Mouse (Mus musculus) adrenal gland, postnatal 10 days (tissue): ENCODE data around the gene Gm10337. TPM values are rescaled to one million over a fixed set of nuclear protein-coding genes. Genes with fewer than 3 reads are reported as not detected.
A peak's percentile ranks its signal among the peaks of the same experiment; 100 is the strongest.

ENCODE experiments used
- DNase-seq: peaks from one replicate; pipeline ENCODE4 v3.0.0; 2021; ENCODE audit warnings: mixed read lengths
- total RNA-seq, 2 experiments: library from RNA; stranded (reverse); gene quantifications; 2 replicates each; pipeline ENCODE4 v1.2.3; 2021

The Gm10337 gene
- total RNA-seq, 2 experiments from 2014 or later = 3.7 to 4.1 TPM

DNA sequence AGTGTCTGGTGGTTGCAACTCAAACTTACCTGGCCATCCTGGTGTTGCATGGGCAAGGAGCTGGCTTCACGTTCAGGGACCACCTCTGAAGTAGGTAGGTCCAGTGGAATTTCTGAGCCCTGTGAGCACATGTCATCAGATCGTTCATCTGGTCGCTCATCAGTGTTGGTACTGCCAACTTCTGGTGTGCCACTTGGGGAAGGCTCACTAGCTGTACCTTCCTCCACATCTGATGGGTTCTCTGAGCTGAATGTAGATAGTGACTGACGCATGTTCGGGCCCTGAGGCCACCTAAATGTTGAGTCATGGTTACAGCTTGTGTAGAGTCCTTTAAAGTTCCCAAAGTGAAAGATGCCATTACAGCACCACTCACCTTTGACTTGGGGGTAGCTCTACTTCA is 3.0 kb upstream of the Gm10337 start:
- DNase-seq = no peak

DNA sequence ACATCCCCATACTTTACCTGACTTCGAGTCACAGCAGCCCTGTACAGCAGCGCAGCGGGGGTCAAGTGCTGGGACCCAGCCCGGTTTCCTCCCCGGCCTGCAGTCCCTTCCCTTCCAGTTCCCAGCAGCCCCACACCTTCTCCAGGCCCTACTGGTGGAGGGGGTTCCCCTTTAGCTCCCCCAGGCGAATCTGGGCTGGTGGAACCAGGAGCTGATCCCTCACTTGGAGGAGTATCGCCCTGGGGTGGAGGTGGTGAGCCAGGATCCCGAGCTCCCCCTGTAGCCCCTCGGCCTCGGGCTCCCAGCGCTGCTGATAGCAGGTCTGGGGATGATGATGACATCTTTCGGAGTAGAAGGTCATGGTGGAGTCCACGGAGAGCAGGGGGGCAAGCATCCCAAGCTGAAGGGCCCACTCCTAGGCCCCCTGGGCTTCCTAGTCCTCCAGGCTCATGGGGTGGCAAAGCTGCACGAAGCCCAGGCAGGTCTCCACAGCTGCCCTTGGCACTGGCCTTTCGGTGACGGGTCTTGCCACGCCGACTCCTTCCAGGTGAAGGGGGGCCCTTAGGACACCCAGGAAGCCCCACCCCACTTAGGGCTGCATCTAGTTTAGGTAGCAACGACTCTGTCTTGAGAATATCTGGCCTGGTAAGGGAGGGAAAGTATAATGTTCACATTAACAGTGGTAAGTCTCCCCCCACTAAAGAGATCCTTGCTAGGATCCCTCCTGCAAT is 2.3 kb upstream of the Gm10337 start:
- no peak for DNase-seq

DNA sequence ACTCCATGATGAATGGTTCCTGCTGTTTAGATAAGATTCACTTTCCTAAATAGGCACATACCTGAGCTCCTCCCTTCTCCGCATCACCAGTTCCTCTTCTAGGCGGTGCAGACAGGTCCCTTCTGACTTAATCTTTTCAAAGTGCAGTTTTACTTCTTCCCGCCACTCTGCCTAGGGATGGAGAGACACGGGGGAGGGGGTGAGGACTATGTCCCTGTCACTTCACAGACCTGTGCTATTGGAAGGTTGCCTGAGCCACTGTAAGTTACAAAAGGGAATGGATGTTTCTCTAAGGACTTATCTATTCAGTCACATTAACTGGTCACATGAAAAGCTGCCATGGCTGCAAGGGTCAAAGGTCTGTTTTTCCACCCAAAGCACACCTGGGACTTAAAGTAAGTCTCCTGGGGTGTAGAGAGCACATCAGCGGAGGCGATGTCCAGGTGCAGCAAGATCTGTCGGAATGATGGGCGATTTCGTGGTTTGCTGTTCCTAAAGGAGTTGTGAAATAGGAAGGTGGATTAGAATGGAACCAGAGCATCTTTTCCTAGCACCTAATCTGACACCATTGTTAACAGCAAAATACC is 1.2 kb upstream of the Gm10337 start:
- DNase-seq = no peak

DNA sequence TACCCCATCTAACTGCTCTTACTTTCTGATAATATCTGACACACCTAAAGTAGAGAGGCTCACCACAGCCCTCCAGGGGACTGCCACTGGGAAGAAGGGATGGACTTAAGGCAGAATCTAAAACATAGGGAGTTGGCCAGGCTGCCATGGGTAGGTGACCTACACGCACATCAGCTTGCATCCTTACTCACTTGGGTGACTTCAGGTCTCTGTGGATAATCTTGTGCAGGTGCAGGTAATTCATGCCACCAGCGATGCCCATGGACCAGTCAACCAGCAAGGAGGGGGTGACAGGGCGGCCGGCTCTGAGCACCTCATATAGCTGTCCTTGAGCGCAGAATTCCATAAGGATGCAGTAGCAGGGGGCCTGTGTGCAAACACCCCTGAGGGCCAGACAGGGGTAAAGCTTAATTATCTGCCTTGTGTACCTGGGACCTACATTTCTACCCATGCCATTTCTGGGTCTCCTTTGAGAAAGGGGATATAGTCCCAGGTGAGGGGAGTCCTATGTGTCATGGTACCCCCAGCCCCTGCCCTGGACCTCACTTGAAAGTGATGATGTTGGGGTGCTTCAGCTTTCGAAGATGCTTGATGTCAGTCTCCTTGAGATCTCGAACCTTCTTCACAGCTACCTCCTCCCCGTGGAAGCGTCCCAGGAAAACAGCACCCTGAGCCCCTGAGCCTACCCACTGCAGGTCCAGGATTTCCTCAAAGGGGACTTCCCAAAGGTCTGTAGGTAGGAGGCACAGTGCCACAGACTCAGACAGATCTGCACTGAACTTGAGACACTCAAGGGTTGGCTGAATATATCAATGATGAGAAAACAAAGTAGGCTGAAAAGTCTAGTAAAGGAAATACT is 631 bp downstream of the Gm10337 start:
- DNase-seq = no peak

DNA sequence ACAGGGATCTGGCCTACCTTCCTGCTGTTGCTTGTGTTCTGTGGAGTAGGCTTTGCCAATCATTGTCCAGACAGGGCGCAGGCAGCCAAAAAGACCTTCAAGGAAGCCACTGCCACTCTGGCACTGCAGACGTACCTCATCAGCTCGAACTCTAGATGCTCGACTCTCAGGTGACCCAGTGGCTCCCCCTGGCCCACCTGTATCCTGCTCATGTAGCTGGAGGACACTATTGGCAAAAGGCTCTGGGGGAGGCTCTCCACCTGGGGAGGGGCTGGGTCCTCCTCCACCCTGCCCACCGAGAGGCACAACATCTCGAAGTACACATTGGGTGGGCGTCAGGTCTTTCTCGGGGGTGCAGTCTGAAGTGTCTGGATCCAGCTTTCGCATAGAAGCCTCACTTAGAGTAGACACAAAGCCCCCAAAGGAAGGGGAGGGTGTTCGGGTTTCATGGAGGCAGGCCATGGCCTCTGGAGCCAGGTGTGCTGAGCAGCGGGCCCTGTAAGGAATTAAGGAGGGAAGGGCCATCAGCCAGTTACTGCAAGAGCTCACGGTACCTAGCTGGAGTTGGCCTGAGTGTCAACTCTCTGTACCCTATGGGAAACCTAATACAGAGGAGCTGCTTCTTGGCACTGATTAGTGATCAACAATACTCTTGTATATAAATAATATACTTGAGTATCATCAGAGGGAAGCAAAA is 1.7 kb downstream of the Gm10337 start:
- DNase-seq = no peak

DNA sequence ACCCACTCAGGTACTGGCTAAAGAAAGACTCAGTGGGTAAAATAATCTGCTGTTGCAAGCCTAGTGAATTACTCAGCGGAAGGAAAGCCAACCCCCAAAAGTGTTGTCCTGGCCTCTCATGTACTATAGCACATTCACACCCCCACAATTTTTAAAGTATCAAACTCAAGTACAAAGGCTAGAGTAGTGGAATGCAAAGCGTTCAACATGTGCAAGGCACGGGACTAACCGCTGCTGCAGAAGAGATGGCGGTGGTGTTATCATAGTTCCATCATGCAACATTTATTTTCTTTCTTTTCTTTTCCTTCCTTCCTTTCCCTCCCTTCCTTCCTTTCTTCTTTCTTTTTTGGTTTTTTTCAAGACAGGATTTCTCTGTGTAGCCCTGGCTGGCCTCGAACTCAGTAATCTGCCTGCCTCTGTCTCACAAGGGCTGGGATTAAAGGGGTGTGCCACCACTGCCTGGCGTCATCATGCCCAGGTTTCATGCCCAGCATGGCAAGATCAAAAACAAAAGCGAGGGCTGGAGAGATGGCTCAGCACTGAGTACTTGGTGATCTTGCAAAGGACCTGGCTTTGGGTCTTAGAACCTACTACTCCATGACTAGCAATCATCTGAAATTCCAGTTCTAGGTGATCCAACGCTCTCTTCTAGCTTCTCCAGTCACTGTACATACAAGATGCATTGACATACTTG is 2.4 kb downstream of the Gm10337 start:
- DNase-seq = no peak

DNA sequence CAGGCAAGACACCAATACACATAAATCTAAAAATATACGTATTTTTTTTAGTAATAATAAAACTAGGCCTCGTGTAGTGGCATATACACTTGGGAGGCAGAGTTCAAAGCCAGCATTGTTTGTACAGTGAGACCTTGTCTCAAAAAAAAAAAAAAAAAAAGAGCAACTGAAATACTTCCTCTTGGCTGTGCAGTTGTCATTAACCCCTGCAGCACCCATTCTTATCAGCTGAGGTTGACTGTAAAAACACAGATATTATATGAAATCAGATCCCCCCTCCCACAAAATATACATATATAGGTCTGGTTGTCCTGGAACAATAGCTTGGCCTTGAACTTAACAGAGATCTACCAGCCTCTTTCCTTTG is 2.9 kb downstream of the Gm10337 start:
- DNase-seq = no peak

DNA sequence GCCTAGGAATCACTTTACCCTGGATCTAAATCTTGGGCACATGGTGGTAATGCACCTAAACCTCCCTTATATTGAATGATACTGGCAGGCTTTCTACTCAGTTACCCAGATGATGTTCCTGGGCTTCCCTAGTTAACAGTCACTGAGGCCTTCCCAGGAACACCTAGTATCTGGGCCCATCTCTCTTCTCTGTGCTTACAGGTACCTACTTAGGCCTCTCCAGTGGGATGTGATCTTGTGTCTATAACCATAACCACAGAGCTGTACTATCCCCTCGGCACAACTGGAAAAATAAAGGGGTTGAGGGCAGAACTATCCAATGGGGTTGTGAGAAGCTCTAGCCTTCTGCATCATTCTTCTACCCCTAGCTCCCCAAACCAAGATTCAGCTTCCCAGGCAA is 3.3 kb downstream of the Gm10337 start:
- DNase-seq = no peak

DNA sequence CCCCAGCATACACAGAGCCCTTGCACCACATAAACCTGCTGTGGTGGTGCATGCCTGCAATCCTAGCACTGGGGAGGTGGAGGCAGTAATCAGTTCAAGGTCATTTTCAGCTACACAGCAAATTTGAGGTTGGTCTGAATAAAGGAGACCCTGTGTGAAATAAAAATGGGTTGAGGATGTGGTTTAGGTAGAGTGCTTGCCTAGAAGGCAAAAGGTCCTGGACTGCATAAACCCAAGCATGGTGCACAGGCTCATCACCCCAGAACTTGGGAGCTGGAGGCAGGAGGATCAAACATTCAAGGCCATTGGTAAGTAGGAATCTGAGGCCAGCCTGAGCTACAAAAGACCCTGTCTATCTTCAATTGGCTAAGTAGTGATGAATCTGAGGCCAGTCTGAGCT is 4.0 kb downstream of the Gm10337 start:
- DNase-seq = no peak

DNA sequence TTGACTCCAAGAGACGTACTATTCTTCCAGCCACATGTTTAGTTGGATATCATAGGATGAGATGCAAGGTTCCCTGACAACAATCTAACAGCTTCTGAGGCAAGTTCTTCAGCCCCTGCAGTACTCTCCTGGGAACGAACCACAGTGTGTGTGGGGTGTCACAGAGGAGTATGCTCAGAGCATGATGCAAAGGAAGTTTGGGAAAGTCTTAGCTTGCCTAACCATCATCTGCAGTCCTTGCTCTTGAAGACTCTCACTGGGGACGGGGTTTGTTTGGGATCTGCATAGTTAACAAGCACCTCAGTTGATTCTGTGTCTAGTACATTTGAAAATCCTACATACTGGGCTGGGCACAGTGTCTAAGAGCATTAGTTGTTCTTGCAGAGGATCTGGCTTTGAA is 4.8 kb downstream of the Gm10337 start:
- DNase-seq = no peak

DNA sequence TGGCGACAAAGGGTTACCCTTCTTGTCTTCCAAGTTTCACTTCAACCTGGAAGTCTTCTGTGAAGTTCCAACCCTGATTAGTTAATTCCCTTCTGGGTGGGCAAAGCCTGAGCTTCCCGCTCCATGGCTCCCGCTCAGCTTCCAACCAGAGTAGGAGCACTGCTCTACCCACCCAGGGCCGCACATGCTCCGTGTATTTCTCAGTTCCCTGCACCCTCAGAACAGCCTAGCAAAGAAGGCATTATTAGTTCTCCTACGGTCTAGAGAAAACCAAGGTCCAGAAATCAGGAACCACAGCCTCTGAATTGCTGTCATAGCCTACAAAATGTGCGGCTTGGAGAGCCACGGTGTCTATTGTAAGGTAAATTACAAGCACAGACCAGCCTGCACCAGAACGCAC is 6.6 kb downstream of the Gm10337 start:
- DNase-seq = no peak

DNA sequence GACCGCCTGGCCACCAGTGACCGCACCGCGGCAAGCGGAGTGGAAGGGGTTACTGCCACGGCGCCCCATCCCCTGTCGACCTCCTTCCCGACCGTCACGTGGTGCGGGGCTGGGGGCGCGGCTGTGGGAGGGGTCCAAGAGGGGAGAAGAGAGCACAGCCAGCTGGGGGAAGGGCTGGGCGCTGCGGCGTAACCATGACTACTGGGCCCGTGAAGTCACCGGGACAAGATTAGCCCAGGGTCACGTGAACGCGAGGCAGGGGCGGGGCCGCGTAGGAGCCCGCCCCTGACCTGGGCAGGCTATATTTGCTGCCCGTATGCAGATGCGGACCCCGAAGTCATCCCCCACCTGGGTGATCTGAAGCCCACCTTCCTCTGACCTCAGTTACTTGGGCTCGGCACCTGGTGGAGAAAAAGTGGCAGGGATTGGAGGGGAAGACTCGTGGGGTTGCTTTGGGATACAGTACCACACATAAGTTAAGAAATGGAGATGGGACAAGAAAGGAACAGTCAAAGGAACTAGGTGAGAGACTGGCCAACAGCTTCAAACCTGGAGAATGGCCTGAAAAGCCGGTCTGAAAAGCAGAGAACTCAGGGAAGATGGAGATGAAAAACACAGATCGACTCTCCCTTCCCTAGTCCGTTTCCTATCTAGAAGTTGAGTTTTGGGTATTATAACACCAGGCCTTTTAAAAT is 7.2 kb downstream of the Gm10337 start:
- peak; percentile 92 for DNase-seq

DNA sequence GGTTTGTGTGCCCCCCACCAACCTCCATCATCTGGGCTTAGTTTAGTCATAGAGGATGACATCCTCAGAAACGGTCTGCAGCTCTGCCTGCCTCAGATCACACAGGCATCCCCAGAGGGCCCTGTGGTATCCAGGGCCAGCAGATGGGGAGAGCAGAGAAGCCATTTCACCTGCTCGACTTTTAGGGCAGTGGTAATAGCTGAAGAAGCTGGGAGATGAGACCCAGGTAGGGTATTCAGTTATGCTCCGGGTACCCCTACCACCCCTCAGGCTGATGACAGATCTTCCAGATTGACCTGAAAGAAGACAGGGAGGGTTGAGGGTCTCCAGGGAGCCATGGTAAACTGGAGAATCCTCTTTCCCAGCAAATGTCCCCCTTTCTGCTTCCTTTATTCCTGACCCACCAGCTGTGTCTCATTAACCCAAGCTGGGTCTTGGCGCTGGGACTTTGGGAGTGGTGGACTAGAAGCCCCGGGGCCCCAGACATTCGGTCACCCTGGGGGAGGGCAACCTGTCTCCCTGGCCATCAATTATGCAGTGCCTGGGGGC is 7.8 kb downstream of the Gm10337 start:
- no peak for DNase-seq

DNA sequence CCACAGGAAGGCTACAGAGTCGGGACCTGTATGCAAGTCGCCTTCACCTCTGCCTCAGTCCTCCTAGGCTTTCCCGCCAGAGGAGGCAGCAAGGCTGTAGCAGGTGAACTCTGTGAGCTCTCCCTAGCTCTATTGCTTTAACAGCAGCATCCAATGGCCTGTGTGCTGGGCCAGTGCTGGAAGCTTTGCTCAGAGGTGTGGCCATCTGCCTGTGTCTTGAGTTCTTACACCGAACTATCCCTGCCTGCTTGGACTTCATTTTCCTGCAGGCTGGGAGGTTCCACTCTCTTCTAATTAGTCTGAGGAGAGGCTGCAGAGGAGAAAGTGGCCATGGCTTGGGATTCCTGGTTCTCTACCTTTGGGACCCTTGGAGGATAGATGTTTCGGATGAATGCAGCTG is 8.5 kb downstream of the Gm10337 start:
- no peak for DNase-seq

DNA sequence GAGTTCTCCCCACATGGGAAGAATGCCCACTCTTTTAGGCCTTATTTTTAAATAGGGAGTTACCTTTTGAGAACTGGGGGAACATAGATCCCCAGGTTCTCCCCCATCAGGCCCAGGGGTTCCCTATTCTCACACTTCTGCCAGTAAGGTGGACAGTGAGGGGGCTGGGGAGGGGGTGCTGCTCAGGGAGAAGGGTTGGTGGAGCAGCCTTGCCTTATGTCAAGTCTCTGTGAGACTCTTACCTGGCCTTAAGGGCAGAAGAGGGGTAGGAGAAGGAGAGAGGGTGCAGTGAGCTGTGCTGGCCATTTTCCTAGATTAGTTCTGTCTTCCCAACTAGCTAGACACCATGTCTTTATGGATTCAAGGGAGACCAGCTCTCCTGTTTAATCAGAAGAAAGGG is 8.9 kb downstream of the Gm10337 start:
- no peak for DNase-seq

DNA sequence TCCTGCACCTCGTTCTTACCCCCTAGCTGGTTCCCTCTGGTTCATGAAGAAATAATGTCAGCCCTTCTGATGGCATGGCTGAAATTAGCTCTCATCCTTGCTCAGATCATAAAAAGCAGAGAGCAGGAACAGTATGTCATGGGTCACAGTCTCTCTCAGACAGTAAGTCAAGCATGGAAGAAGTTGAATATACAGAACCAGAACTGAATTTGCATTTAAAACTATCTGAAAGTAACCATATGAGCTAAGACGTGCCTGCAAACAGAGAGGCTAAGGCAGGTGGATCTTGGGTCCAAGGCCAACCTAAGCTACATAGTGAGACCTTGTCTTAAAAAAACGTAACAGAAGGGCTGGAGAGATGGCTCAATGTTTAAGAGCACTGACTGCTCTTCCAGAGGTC is 9.5 kb downstream of the Gm10337 start:
- no peak for DNase-seq

DNA sequence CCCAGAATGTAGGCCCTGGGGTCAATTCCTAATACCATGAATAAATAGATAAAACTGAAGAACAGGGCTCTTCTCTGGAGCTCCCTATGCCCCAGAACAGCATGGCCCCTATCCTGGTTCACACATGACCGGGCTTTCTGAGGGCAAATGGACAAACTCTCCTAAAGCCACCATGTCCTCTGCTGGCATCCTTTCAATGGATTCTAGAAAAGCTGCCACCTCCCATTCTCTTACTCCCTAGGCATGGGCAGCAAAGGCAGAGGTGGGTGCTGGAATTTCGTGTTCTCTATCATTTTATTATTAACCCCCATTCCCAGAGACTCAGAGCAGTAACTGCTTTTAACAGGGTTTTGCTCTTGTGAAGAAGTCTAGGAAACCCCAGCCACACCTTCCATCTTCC is 11.7 kb downstream of the Gm10337 start:
- no peak for DNase-seq

DNA sequence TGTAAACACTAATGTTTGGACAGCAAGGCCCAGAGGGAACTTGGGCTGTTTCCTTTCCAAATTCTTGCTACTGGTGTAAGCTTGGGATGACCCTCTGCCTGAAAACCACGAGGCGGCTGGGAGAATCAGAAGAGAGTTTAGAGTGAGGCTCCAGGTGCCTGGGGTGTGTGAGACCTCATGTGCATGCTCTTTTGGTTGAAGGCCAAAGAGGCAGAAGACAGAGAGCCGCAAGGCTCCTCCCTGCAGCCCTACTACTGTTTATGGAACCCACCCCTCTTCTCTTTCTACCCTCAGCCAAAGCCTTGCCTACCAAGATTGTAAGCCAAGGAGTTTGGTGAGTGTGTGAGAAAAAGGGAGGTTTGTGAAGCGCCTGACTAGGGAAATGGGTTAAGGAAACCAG is 12.3 kb downstream of the Gm10337 start:
- DNase-seq = no peak

DNA sequence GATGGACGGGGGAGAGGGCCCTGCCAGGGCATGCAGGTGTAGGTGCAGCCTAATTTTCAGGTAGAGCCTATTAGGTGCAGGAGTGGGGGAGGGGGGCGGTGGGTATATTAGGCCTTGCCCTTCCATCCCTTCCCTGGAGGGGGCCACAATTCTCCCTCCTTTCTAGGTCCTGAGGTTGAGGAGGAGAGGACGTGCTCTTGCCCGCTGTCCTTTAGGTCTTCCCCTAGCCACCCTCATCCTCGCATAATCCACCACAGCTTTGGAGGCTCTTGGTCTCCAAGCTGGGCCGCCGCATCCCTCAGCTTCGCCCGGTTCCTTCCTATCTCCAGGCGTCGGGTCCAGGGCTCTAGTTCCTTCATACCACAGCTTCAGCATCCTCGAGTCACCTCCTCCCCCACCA is 12.8 kb downstream of the Gm10337 start:
- DNase-seq = no peak

DNA sequence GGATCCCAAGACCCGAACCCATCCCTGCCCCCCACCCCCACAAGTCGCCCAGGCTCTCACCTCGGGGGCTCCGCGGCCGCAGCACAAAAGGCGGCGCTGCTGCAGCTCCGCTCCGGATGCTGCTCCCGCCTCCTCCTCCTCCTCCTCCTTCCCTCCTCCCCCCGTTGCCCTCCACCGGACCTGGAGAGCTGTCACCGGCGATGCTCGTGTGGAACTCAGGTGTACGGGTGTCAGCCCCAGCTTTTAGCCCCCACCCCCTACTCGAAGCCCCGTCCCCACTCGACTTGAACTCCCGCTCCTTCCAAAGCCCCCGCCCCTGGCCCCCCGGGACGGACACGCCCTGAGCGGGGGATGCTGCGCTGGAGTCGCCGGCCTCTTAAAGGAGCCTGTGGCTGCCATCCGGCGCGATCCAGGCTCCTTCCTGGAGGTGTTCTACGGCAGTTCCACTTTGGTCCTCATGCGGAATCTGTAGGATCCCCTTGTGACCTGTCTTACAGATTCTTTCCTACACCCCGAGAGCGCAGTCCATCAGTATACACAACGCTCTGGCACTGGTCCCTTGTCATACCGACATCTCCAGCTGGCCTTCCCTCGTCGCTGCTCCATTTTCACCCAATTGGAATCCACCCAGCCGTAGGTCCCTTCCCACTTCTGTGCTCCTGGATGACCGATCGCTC is 13.3 kb downstream of the Gm10337 start, which contains the start of gene Map3k12:
TSS of gene Map3k12 (minus strand) at position 337 of the 677 bp plus-strand sequence.
- peak; percentile 80 for DNase-seq

DNA sequence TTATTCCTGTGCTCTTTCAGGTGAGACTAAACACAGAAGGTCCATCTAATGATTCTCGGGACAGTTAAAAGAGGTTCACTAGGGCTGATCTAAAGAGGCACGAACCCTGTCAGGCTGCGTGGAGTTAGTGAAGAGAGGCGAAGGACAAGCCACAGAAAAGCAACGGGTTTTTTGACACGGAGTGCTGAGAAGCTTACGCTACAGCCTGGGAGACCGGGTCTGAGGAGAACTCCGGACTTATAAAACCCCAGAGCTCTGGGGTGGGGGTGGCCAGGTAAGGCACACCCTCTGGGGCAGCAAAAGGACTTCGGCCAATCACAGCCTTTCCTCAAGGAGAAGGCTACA is 14.1 kb downstream of the Gm10337 start:
- DNase-seq = no peak
